Mouse (Mus musculus) heart, adult 8-10 months (tissue): ENCODE data around the gene Tia1. TPM values are rescaled to one million over a fixed set of nuclear protein-coding genes. Genes with fewer than 3 reads are reported as not detected.
A peak's percentile ranks its signal among the peaks of the same experiment; 100 is the strongest.

Source experiments
- DNase-seq: peaks from one replicate; pipeline ENCODE4 v3.0.0; 2022; ENCODE audit warnings: low spot score
- total RNA-seq, 4 experiments: library from RNA; stranded (reverse); gene quantifications; 2 replicates each; pipeline ENCODE4 v1.2.4; 2022

The Tia1 gene
- total RNA-seq, 4 experiments from 2014 or later: 16.3 to 20.2 (median 17.6) TPM

- DNase-seq: no peak
Measured at GRCm38 (mm10) chr6:86385362-86386104, 18.5 kb upstream of the Tia1 start.

- DNase-seq: no peak
Measured at GRCm38 (mm10) chr6:86387313-86387712, 16.7 kb upstream of the Tia1 start.

GRCm38 (mm10) chr6:86388461-86388860 is 15.6 kb upstream of the Tia1 start:
- no peak for DNase-seq

- DNase-seq: no peak
Measured at GRCm38 (mm10) chr6:86391326-86391725, 12.7 kb upstream of the Tia1 start.

- no peak for DNase-seq
Measured at GRCm38 (mm10) chr6:86393187-86393586, 10.8 kb upstream of the Tia1 start.

- DNase-seq: no peak
Measured at GRCm38 (mm10) chr6:86394078-86394720, 9.8 kb upstream of the Tia1 start.

GRCm38 (mm10) chr6:86395021-86395420 is 9.0 kb upstream of the Tia1 start:
- no peak for DNase-seq

GRCm38 (mm10) chr6:86395969-86396368 is 8.1 kb upstream of the Tia1 start:
- DNase-seq: no peak

- DNase-seq: peak; percentile 88
Measured at GRCm38 (mm10) chr6:86396581-86397256, 7.3 kb upstream of the Tia1 start, which contains the start of gene Pcyox1. Gene Pcyox1 (minus strand): TSS chr6:86397154.

GRCm38 (mm10) chr6:86397257-86397980 is 6.6 kb upstream of the Tia1 start:
- no peak for DNase-seq

- no peak for DNase-seq
Measured at GRCm38 (mm10) chr6:86398986-86399385, 5.0 kb upstream of the Tia1 start.

GRCm38 (mm10) chr6:86399995-86400394 is 4.0 kb upstream of the Tia1 start:
- DNase-seq: no peak

- DNase-seq: peak; percentile 75
Measured at GRCm38 (mm10) chr6:86400972-86401371, 3.0 kb upstream of the Tia1 start.

- no peak for DNase-seq
Measured at GRCm38 (mm10) chr6:86402681-86403607, 1.1 kb upstream of the Tia1 start.

GRCm38 (mm10) chr6:86403728-86404099 is 305 bp upstream of the Tia1 start:
- DNase-seq: peak; percentile 93

GRCm38 (mm10) chr6:86404996-86405395 is 977 bp downstream of the Tia1 start:
- no peak for DNase-seq

GRCm38 (mm10) chr6:86406306-86406705 is 2.3 kb downstream of the Tia1 start:
- no peak for DNase-seq

GRCm38 (mm10) chr6:86418711-86419110 is 14.7 kb downstream of the Tia1 start:
- DNase-seq: no peak

GRCm38 (mm10) chr6:86419239-86419638 is 15.2 kb downstream of the Tia1 start:
- no peak for DNase-seq

GRCm38 (mm10) chr6:86420491-86420890 is 16.5 kb downstream of the Tia1 start:
- no peak for DNase-seq

GRCm38 (mm10) chr6:86426358-86426757 is 22.3 kb downstream of the Tia1 start, which contains the start of gene Gm44790:
Gene Gm44790 (plus strand): TSS chr6:86426658.
- no peak for DNase-seq
